ENCODE assay signal across 8 mouse cellular contexts in the genomic region with DNA sequence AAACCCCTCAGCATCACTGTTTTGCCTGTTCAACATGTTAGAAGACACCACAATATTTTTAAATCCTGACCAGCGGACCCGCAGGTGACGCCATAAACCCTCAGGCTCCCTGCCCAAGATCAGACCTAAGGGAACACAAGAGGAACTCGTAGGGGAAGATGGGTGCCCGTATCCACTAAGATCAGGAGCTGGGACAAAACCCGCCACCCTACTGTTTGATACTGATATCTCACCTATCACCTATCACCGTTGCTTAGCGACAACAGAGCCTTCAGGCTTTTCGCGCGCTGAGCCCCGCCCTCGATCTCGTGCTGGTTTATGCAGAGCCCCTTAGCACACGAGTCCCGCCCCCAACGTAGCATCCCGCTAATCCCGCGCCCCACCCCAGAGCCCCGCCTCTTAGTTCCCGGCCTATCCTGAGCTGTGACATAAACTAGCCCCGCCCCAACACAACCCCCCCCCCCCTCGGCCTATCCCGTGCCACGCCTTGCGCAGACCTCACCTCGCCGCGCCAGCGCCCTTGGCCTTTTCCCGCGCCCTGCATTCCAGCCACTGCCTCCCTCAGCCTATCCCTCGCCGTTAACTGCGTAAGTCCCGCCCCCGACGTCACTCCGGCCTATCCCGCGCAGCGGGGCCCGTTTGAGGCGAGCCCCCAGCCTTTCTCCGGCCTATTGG. TPM values are rescaled to one million over a fixed set of nuclear protein-coding genes. Genes with fewer than 3 reads are reported as not detected.
A peak's percentile ranks its signal among the peaks of the same experiment; 100 is the strongest.
DNase-seq lines count a peak whose midpoint lies in the region; ATAC-seq lines count a peak whose summit lies in the region.

A gene (plus strand): TSS at position 500 of the 675 bp plus-strand sequence.

- WGBS in hindbrain, embryonic 16.5 days = under 1% methylated on average over 46 of the region's 46 CpGs
- WGBS in macrophage (ENCODE audit: missing documents) = under 1% methylated on average over 40 of the region's 46 CpGs

- peak within 1 kb of the TSS; percentile 73 for H3K4me2 ChIP-seq in hindbrain, embryonic 16.5 days (ENCODE audit: low read length)

- H3K36me3 ChIP-seq in hindbrain, embryonic 16.5 days (ENCODE audit: control insufficient read depth, insufficient read depth, low read length) = peaks cover 4% of the 10 kb centered on the region
- peaks cover 9% of the 10 kb centered on the region; the same call in 1 of the 2 replicates for H3K36me3 ChIP-seq in macrophage (ENCODE audit: inconsistent target)

- H3K79me2 ChIP-seq in macrophage (ENCODE audit: inconsistent target) = peaks cover 29% of the 10 kb centered on the region

- H3K27me3 ChIP-seq in hindbrain, embryonic 16.5 days (replicated peaks; ENCODE audit: control insufficient read depth, insufficient read depth, low read length) = no peaks in the 10 kb centered on the region

- H3K9ac ChIP-seq in hindbrain, embryonic 16.5 days (ENCODE audit: low read depth, low read length) = peak within 1 kb of the TSS; percentile 66

- H3K4me3 ChIP-seq in hindbrain, embryonic 16.5 days (ENCODE audit: low read length) = peak within 1 kb of the TSS; percentile 53
- peak within 1 kb of the TSS; percentile 74 for H3K4me3 ChIP-seq in macrophage (ENCODE audit: inconsistent target)

- DNase-seq in WW6 (ENCODE audit: low read depth, low spot score) = peak; percentile 93
- peak; percentile 91 to 97 for DNase-seq in cerebellum, postnatal 4 days (ENCODE audit: low spot score in 2 of 2)
- DNase-seq in gastrocnemius, adult 18-20 months (ENCODE audit: low spot score) = peak; percentile 99
- peak; percentile 98 to 99 for DNase-seq in left cerebral cortex, adult 18-20 months (ENCODE audit: low spot score in 2 of 2)
- DNase-seq in right cerebral cortex, adult 18-20 months = peak; percentile 99
- peak; percentile 99 for DNase-seq in urinary bladder, postnatal 10 days (ENCODE audit: low spot score)

- no peaks in the 10 kb centered on the region for H3K9me3 ChIP-seq in hindbrain, embryonic 16.5 days (ENCODE audit: control insufficient read depth, low read length)

- peak within 1 kb of the TSS; percentile 75 for H3K27ac ChIP-seq in hindbrain, embryonic 16.5 days (ENCODE audit: low read depth, low read length)
- H3K27ac ChIP-seq in macrophage = peak within 1 kb of the TSS; percentile 39

- peak; percentile 97 for ATAC-seq in hindbrain, embryonic 16.5 days

- H3K4me1 ChIP-seq in hindbrain, embryonic 16.5 days (ENCODE audit: control insufficient read depth, insufficient read depth, low read depth, low read length) = peaks cover 19% of the 10 kb centered on the region

RNA-seq across cellular contexts. Expression of the gene that starts here (rescaled TPM):
- total RNA-seq in gastrocnemius, adult 18-20 months (2021) = 10 to 100 TPM; 21.6 to 22.7 TPM
- polyA plus RNA-seq in hindbrain, embryonic 16.5 days (2015; fragmentation: Nextera tagmentation; extraction: Ambion mirVana) = 48.1 and 57.5 TPM in 2 replicates
- 10 to 100 TPM; 21.6 to 22.0 TPM for total RNA-seq in left cerebral cortex, adult 18-20 months (2021)
- total RNA-seq in macrophage (2018; cell fraction: chromatin; rRNA removed) = 10 to 100 TPM in 9 of 26 experiments, 1 to 10 TPM in 16, not detected in 1; 1.1 to 26.5 (median 6.5) TPM
- total RNA-seq in macrophage (2018; cell fraction: cytosol; rRNA removed) = 10 to 100 TPM; 12.1 to 26.8 (median 20.1) TPM
- total RNA-seq in macrophage (2018; cell fraction: nucleus; rRNA removed) = 10 to 100 TPM in 11 of 26 experiments, 1 to 10 TPM in 15; 2.3 to 45.8 (median 8.3) TPM
- polyA plus RNA-seq in macrophage (2018) = 5.6 to 43.8 TPM (median 19.5 TPM) in 3 replicates

Comparison
In these comparisons a context has a peak if more than half of its experiments do, and no peak if none do; other contexts are left out.
1. Peak in every context shown above with its lines: DNase-seq, ATAC-seq, H3K4me3 ChIP-seq and H3K27ac ChIP-seq.